Mouse (Mus musculus): ENCODE results near the gene Trp53rkb.

Gene Trp53rkb

GRCm38 (mm10) chr2:166834796-166835195 is 42.5 kb downstream of the Trp53rkb start:
- no peak for DNase-seq (ENCODE audit: low spot score in 2 of 2)

GRCm38 (mm10) chr2:166835581-166835980 is 43.2 kb downstream of the Trp53rkb start:
- no peak for DNase-seq (ENCODE audit: low spot score in 2 of 2)

- DNase-seq (ENCODE audit: low spot score in 2 of 2), result no peak
These were observed 49.5 kb downstream of the Trp53rkb start for GRCm38 (mm10) chr2:166841813-166842212.

Measured in heart, adult 9 months (tissue).